Mouse (Mus musculus) liver, embryonic 14.5 days (tissue): ENCODE measurements at regions not wholly inside any gene's neighbourhood (a gene's known extent, or its start where the extent isn't known, plus 50 kb on each side); places are given as distances from the start of the nearest gene placed in this dataset.

Experiments used
- ATAC-seq: fragments of 200-750 bp; cut with Nextera tagmentation; 2 replicates; pipeline ENCODE4 v1.8.0; 2017; ENCODE audit warnings: moderate number of reproducible peaks, mild to moderate bottlenecking, moderate library complexity; ENCODE audit not compliant: insufficient read depth
- DNase-seq, 3 experiments: peaks; one replicate each; pipeline ENCODE4 v3.0.0-alpha.2; 2012 to 2013; ENCODE audit warnings: low read depth in 3 of 3, low spot score in 3 of 3
- H3K27ac ChIP-seq: fragments of 300-500 bp; sonication (generic); 2 replicates; pipeline ENCODE4 v1.5.1; 2014; ENCODE audit warnings: moderate library complexity, mild to moderate bottlenecking, control low read depth, inconsistent platforms
- H3K27me3 ChIP-seq: fragments of 300-500 bp; sonication (generic); 2 replicates; pipeline ENCODE4 v1.6.1; 2014; ENCODE audit warnings: mild to moderate bottlenecking, low read length, moderate library complexity; ENCODE audit not compliant: control insufficient read depth, insufficient read depth
- H3K36me3 ChIP-seq: fragments of 300-500 bp; sonication (generic); replicated peaks from 2 replicates; pipeline ENCODE4 v1.6.1; 2014; ENCODE audit warnings: low read depth; ENCODE audit not compliant: control insufficient read depth, insufficient read depth
- H3K4me1 ChIP-seq, 2 experiments: fragments of 200-500 bp in 1 of 2; fragments of 300-500 bp in 1 of 2; sonication (generic) in 1 of 2; replicated peaks; 2 replicates each; pipeline ENCODE4 v1.6.1; 2012 to 2014; ENCODE audit warnings: antibody characterized with exemption in 1 of 2, inconsistent platforms in 1 of 2, low read length in 1 of 2; ENCODE audit not compliant: control insufficient read depth in 2 of 2, insufficient read depth in 2 of 2
- H3K4me2 ChIP-seq: fragments of 300-500 bp; sonication (generic); 2 replicates; pipeline ENCODE4 v1.6.1; 2014; ENCODE audit warnings: low read depth, mild to moderate bottlenecking, control low read depth, moderate library complexity
- H3K4me3 ChIP-seq, 2 experiments: fragments of 200-500 bp in 1 of 2; fragments of 300-500 bp in 1 of 2; sonication (generic) in 1 of 2; 2 replicates each; pipeline ENCODE4 v1.5.1; 2012 to 2014; ENCODE audit warnings: low read depth in 2 of 2, low read length in 2 of 2, mild to moderate bottlenecking in 2 of 2, control low read depth in 1 of 2, inconsistent platforms in 1 of 2, moderate library complexity in 1 of 2; ENCODE audit not compliant: insufficient read depth in 1 of 2
- H3K9ac ChIP-seq: fragments of 300-500 bp; sonication (generic); replicated peaks from 2 replicates; pipeline ENCODE4 v1.6.1; 2014; ENCODE audit warnings: mild to moderate bottlenecking, control low read depth, moderate library complexity
- H3K9me3 ChIP-seq: fragments of 300-500 bp; sonication (generic); 2 replicates; pipeline ENCODE4 v1.6.1; 2016; ENCODE audit warnings: low read length, mixed read lengths; ENCODE audit not compliant: control insufficient read depth
- CTCF ChIP-seq: IDR thresholded peaks from 2 replicates; pipeline ENCODE4 v1.5.1; 2016; ENCODE audit warnings: antibody characterized with exemption, low read depth, control low read depth
- EP300 ChIP-seq: IDR thresholded peaks from 2 replicates; pipeline ENCODE4 v1.6.1; 2016; ENCODE audit warnings: antibody characterized with exemption, low read depth
- WGBS: fragments of 180-500 bp; shearing (Covaris S2); extraction: QIAGEN DNeasy Blood & Tissue Kit; methylation state at CpG from one replicate; pipeline ENCODE4 v1.1.7; 2014; ENCODE audit not compliant: insufficient replicate concordance; 5-methylcytosine and 5-hydroxymethylcytosine counted together

GRCm38 (mm10) chr9:61261739-61262333 is 110.3 kb upstream of the Tle3 start:
- DNase-seq (no peak), ATAC-seq (no peak)
- no peak overlapping the region for H3K27ac ChIP-seq
- H3K4me1 ChIP-seq = no peaks in the 10 kb centered on the region
- no peaks in the 10 kb centered on the region for H3K27me3 ChIP-seq
- H3K4me2 ChIP-seq = no peak overlapping the region
- no peak overlapping the region for H3K4me3 ChIP-seq
- H3K36me3 ChIP-seq = no peaks in the 10 kb centered on the region
- no peak overlapping the region for H3K9ac ChIP-seq
- no peak for TF ChIP-seq EP300
- no peaks in the 10 kb centered on the region for H3K9me3 ChIP-seq
- WGBS = 55% methylated on average over 12 of the region's 12 CpGs

DNA sequence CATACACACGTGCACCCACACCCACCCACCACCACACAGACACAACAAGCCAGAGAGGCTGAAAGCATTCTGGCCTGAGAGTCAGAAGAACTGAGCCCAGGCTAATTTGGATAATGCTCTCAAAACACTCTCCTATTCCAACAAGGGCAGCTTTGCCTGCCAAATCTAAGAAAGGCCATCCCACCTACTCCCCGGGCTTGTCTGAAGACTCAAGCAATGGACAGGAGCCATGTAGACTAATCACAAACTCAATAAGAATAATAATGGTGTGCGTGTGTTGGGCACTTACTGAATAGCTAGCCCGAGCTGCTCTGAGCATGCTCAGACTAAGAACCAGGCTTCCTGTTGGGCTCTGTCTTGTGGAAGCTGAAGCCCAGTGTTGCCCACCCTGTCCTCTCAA is 108.8 kb upstream of the Tle3 start:
- TF ChIP-seq EP300 (no peak), CTCF (no peak)
- Histone ChIP-seq H3K9ac (no peak overlapping the region), H3K4me1 (no peaks in the 10 kb centered on the region), H3K4me2 (no peak overlapping the region), H3K4me3 (no peak overlapping the region), H3K9me3 (no peaks in the 10 kb centered on the region), H3K36me3 (no peaks in the 10 kb centered on the region), H3K27ac (no peak overlapping the region), H3K27me3 (no peaks in the 10 kb centered on the region)
- 52% methylated on average over 4 of the region's 4 CpGs for WGBS
- DNase-seq = no peak
- no peak for ATAC-seq

DNA sequence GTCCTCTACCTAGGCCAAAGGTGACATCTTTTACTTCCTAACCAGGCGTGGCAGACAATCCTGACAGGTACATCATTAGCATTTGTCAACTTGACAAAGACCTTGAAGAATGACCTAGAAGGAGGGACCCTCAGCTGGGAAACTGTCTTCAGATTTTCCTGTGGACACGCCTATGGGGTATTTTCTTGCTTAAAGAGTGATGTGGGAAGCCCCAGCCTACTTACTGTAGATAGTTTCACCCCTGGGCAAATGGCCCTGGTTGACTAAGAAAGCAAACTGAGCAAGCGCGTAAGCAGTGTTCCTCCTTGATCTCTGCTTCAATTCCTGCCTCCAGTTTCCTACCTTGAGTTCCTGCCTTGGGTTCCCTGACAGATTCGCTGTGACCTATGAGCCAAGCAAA is 106.7 kb upstream of the Tle3 start:
- no peak overlapping the region for H3K27ac ChIP-seq
- H3K27me3 ChIP-seq = no peaks in the 10 kb centered on the region
- ATAC-seq (no peak), DNase-seq (no peak)
- no peak for TF ChIP-seq CTCF
- TF ChIP-seq EP300 = no peak
- no peaks in the 10 kb centered on the region for H3K9me3 ChIP-seq
- no peaks in the 10 kb centered on the region for H3K4me1 ChIP-seq
- 58% methylated on average over 5 of the region's 5 CpGs for WGBS
- no peak overlapping the region for H3K4me3 ChIP-seq
- no peak overlapping the region for H3K9ac ChIP-seq
- H3K36me3 ChIP-seq = no peaks in the 10 kb centered on the region
- no peak overlapping the region for H3K4me2 ChIP-seq

DNA sequence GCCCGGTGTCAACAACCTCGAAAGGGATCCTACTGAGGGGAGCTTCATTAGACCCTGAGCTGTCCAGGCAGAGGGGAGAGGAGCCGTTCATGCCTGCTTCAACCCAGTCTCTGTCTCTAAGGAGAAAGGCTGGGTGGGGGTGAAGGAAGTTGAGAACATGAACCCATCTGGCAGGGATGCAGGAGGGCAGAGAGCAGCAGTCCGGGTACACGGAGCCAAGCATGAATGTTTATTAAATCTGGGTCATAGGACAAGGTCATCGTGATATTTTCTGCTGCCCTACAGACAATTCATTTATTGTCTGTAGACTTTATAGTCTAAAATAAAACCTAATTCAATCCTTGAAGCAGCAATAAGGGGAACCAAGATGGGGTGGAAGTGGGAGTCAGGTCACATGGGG is 105.2 kb upstream of the Tle3 start:
- Histone ChIP-seq H3K36me3 (no peaks in the 10 kb centered on the region), H3K9ac (no peak overlapping the region), H3K4me1 (no peaks in the 10 kb centered on the region), H3K27ac (no peak overlapping the region), H3K9me3 (no peaks in the 10 kb centered on the region), H3K4me2 (no peak overlapping the region), H3K4me3 (no peak overlapping the region), H3K27me3 (no peaks in the 10 kb centered on the region)
- TF ChIP-seq EP300 (no peak), CTCF (no peak)
- DNase-seq (no peak), ATAC-seq (no peak)
- WGBS = 65% methylated on average over 6 of the region's 6 CpGs

DNA sequence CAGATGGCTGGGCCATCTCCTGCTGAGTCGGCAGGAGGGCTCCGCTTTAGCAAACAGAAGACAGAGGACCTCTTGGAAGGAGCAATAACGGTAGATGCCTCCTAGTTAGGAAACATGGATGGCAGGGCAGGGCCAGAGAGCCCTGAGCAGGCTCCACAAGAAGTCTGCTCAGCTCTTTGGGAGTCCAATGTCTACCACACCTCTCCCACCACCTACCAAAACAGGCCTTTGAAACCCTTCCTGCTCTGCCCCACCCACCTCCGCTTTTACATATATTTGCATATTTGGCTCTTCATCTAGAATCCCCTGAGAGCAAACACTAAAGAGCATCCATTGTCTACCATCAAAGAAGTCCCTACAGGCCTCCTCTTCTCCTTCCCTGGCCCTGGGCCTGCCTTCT is 104.6 kb upstream of the Tle3 start:
- ATAC-seq (no peak), DNase-seq (no peak)
- no peaks in the 10 kb centered on the region for H3K36me3 ChIP-seq
- H3K4me3 ChIP-seq = no peak overlapping the region
- 56% methylated on average over 4 of the region's 4 CpGs for WGBS
- H3K9me3 ChIP-seq = no peaks in the 10 kb centered on the region
- no peaks in the 10 kb centered on the region for H3K27me3 ChIP-seq
- H3K4me1 ChIP-seq = no peaks in the 10 kb centered on the region
- no peak overlapping the region for H3K4me2 ChIP-seq
- H3K9ac ChIP-seq = no peak overlapping the region
- TF ChIP-seq EP300 (no peak), CTCF (no peak)
- H3K27ac ChIP-seq = no peak overlapping the region
